Mouse (Mus musculus): ENCODE results near the gene Gm5617. TPM values are rescaled to one million over a fixed set of nuclear protein-coding genes. Genes with fewer than 3 reads are reported as not detected.
"Not testable (repeated sequence)": the region's sequence is repeated elsewhere in the genome, so short reads cannot be mapped to it uniquely, and the experiment has no call there.

Gm5617 gene
- total and polyA plus RNA-seq, 3 experiments = 34.4 to 62.1 (median 39.1) TPM

DNA sequence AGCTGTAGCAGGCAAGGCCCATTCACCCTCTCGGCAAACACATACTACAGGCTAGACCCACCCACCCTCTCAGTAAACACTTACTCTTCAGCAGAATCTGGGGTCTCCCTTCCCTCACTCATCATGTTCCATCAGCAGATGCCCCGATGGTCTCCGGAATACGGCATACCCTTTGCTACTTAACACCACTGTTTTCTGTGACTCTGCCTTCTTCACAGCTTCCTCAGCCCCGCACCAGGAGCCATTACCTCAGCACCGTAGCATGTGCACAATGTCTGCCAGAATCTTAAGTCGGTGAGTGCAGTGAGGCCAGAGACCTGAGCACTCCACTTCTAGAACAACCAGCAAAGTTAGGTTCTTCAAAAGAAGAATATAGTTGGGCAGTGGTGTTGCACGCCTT is 34.5 kb upstream of the Gm5617 start:
- intact Hi-C loops (cut with DNase I) = no loop called here
- 93% methylated on average over 8 of the region's 8 CpGs for WGBS
- H3K4me3 ChIP-seq = no peak overlapping the region
- H3K36me3 ChIP-seq (ENCODE audit: control insufficient read depth, insufficient read depth, low read length) = no peaks in the 10 kb centered on the region
- TF ChIP-seq POLR2A (IDR thresholded peaks at IDR 0.05; ENCODE audit: insufficient read depth, low read depth, low read length) (no peak), EP300 (IDR thresholded peaks at IDR 0.05; ENCODE audit: insufficient read depth, low read depth, low read length) (no peak), CTCF (IDR thresholded peaks at IDR 0.05) (no peak)
- no peaks in the 10 kb centered on the region for H3K79me2 ChIP-seq (replicated peaks; ENCODE audit: control insufficient read depth, insufficient read depth, low read length)
- H3K27ac ChIP-seq = no peak overlapping the region
- no peak overlapping the region for H3K9ac ChIP-seq (ENCODE audit: low read depth, low read length)
- H3K27me3 ChIP-seq (ENCODE audit: control insufficient read depth, insufficient read depth, low read length) = no peaks in the 10 kb centered on the region
- no peak for DNase-seq
- no peaks in the 10 kb centered on the region for H3K4me1 ChIP-seq (ENCODE audit: control insufficient read depth, insufficient read depth, low read length)

GRCm38 (mm10) chr9:48461545-48461944 is 33.7 kb upstream of the Gm5617 start:
- Histone ChIP-seq H3K4me1 (ENCODE audit: control insufficient read depth, insufficient read depth, low read length) (no peaks in the 10 kb centered on the region), H3K27ac (no peak overlapping the region), H3K4me3 (no peak overlapping the region), H3K9ac (ENCODE audit: low read depth, low read length) (no peak overlapping the region), H3K27me3 (ENCODE audit: control insufficient read depth, insufficient read depth, low read length) (no peaks in the 10 kb centered on the region), H3K79me2 (replicated peaks; ENCODE audit: control insufficient read depth, insufficient read depth, low read length) (no peaks in the 10 kb centered on the region), H3K36me3 (ENCODE audit: control insufficient read depth, insufficient read depth, low read length) (no peaks in the 10 kb centered on the region)
- intact Hi-C loops (cut with DNase I) = no loop called here
- DNase-seq = no peak
- TF ChIP-seq CTCF (IDR thresholded peaks at IDR 0.05) = no peak
- TF ChIP-seq POLR2A (IDR thresholded peaks at IDR 0.05; ENCODE audit: insufficient read depth, low read depth, low read length) = no peak
- TF ChIP-seq EP300 (IDR thresholded peaks at IDR 0.05; ENCODE audit: insufficient read depth, low read depth, low read length) = no peak
- WGBS = 85% methylated on average over 3 of the region's 3 CpGs

- Histone ChIP-seq H3K36me3 (ENCODE audit: control insufficient read depth, insufficient read depth, low read length) (no peaks in the 10 kb centered on the region), H3K4me1 (ENCODE audit: control insufficient read depth, insufficient read depth, low read length) (no peaks in the 10 kb centered on the region), H3K27ac (no peak overlapping the region), H3K27me3 (ENCODE audit: control insufficient read depth, insufficient read depth, low read length) (no peaks in the 10 kb centered on the region), H3K4me3 (no peak overlapping the region), H3K9ac (ENCODE audit: low read depth, low read length) (no peak overlapping the region), H3K79me2 (replicated peaks; ENCODE audit: control insufficient read depth, insufficient read depth, low read length) (no peaks in the 10 kb centered on the region)
- over 99% methylated on average over 3 of the region's 3 CpGs for WGBS
- TF ChIP-seq POLR2A (IDR thresholded peaks at IDR 0.05; ENCODE audit: insufficient read depth, low read depth, low read length) (no peak), CTCF (IDR thresholded peaks at IDR 0.05) (peak; percentile 59), EP300 (IDR thresholded peaks at IDR 0.05; ENCODE audit: insufficient read depth, low read depth, low read length) (no peak)
- DNase-seq = no peak
- intact Hi-C loops (cut with DNase I) = loop anchor here (2.0 to 5.0 kb wide), 3 partner anchors 153 to 427 kb away; no protein-coding TSS in a partner anchor
These were observed 29.6 kb upstream of the Gm5617 start for GRCm38 (mm10) chr9:48465671-48466070.

GRCm38 (mm10) chr9:48466804-48467203 is 28.4 kb upstream of the Gm5617 start:
- no peaks in the 10 kb centered on the region for H3K79me2 ChIP-seq (replicated peaks; ENCODE audit: control insufficient read depth, insufficient read depth, low read length)
- intact Hi-C loops (cut with DNase I) = loop anchor here (1.0 to 5.0 kb wide), 5 partner anchors 92 to 425 kb away; no protein-coding TSS in a partner anchor
- no peaks in the 10 kb centered on the region for H3K36me3 ChIP-seq (ENCODE audit: control insufficient read depth, insufficient read depth, low read length)
- H3K27ac ChIP-seq = no peak overlapping the region
- no peaks in the 10 kb centered on the region for H3K27me3 ChIP-seq (ENCODE audit: control insufficient read depth, insufficient read depth, low read length)
- H3K9ac ChIP-seq (ENCODE audit: low read depth, low read length) = no peak overlapping the region
- WGBS = 57% methylated on average over 3 of the region's 3 CpGs
- no peak overlapping the region for H3K4me3 ChIP-seq
- TF ChIP-seq EP300 (IDR thresholded peaks at IDR 0.05; ENCODE audit: insufficient read depth, low read depth, low read length) (no peak), CTCF (IDR thresholded peaks at IDR 0.05) (no peak; the same call in 1 of the 2 replicates), POLR2A (IDR thresholded peaks at IDR 0.05; ENCODE audit: insufficient read depth, low read depth, low read length) (no peak)
- no peaks in the 10 kb centered on the region for H3K4me1 ChIP-seq (ENCODE audit: control insufficient read depth, insufficient read depth, low read length)
- peak; percentile 61 to 78 for DNase-seq

DNA sequence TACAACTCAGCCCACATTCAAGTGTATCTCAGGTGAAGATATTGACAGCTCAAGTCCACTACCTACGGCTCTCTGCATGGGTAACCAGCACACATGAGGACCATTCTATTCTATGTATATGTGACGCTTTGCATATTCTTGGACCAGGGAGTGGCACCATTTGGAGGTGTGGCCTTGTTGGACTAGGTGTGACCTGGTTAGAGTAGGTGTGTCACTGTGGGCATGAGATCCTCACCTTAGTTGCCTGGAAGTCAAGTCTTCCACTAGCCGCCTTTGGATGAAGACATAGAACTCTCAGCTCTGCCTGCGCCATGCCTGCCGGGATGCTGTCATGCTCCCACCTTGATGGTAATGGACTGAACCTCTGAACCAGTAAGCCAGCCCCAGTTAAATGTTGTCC is 27.8 kb upstream of the Gm5617 start:
- 96% methylated on average over 5 of the region's 5 CpGs for WGBS

DNA sequence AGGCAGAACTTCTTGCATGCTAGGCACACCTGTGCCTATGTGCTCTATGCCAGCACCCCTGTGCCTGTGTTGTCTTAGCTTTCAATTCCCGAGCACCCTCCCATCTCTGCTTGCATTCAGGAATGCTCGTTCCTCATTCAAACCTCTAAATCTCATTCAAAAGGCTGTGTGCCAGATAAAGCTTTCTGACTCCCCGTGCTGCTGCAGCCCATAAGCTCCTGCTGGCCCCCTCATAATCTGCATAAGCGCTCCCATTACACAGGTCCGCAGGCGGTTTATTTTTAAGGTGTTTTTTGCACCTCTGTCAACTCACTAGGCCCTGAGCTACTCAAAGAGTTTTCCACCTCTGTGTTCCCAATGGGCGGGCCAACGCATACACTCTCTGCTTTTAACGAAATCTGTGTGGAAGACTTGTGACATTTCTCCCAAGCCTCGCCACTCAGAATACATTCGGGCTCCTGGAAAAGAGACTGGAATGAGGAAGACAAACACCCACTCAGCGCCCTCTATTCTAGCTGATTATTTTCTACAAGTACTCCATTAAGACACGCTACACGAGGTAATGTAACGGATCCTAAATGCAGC is 22.7 kb upstream of the Gm5617 start:
- TF ChIP-seq EP300 (IDR thresholded peaks at IDR 0.05; ENCODE audit: insufficient read depth, low read depth, low read length) (no peak), POLR2A (IDR thresholded peaks at IDR 0.05; ENCODE audit: insufficient read depth, low read depth, low read length) (no peak), CTCF (IDR thresholded peaks at IDR 0.05) (no peak)
- Histone ChIP-seq H3K36me3 (ENCODE audit: control insufficient read depth, insufficient read depth, low read length) (peaks cover 7% of the 10 kb centered on the region), H3K27me3 (ENCODE audit: control insufficient read depth, insufficient read depth, low read length) (no peaks in the 10 kb centered on the region), H3K4me3 (no peak overlapping the region), H3K9ac (ENCODE audit: low read depth, low read length) (no peak overlapping the region), H3K27ac (no peak overlapping the region), H3K79me2 (replicated peaks; ENCODE audit: control insufficient read depth, insufficient read depth, low read length) (no peaks in the 10 kb centered on the region), H3K4me1 (ENCODE audit: control insufficient read depth, insufficient read depth, low read length) (no peaks in the 10 kb centered on the region)
- intact Hi-C loops (cut with DNase I) = no loop called here
- WGBS = 91% methylated on average over 15 of the region's 15 CpGs
- no peak for DNase-seq

More for the DNA sequence above, 27.8 kb upstream of the Gm5617 start:
- H3K27me3 ChIP-seq (ENCODE audit: control insufficient read depth, insufficient read depth, low read length); H3K9ac ChIP-seq (ENCODE audit: low read depth, low read length); H3K36me3 ChIP-seq (ENCODE audit: control insufficient read depth, insufficient read depth, low read length); H3K79me2 ChIP-seq (replicated peaks; ENCODE audit: control insufficient read depth, insufficient read depth, low read length); H3K4me1 ChIP-seq (ENCODE audit: control insufficient read depth, insufficient read depth, low read length); DNase-seq; H3K27ac ChIP-seq; H3K4me3 ChIP-seq: not testable (repeated sequence)
- intact Hi-C loops (cut with DNase I) = loop anchor here (1.0 to 5.0 kb wide), 5 partner anchors 92 to 425 kb away; no protein-coding TSS in a partner anchor
